Mouse (Mus musculus) CH12.LX (cell line): ENCODE measurements around the gene Gltpd2. TPM values are rescaled to one million over a fixed set of nuclear protein-coding genes. Genes with fewer than 3 reads are reported as not detected.
A peak's percentile ranks its signal among the peaks of the same experiment; 100 is the strongest.

Experiments used
- DNase-seq: peaks from one replicate; pipeline ENCODE4 v3.0.0-alpha.2; 2013; ENCODE audit errors: extremely low read depth
- H3K27ac ChIP-seq: 2 replicates; pipeline ENCODE4 v1.5.1; 2012; ENCODE audit warnings: low read depth, mild to moderate bottlenecking, control low read depth, moderate library complexity; ENCODE audit not compliant: insufficient read depth
- H3K27me3 ChIP-seq: replicated peaks from 2 replicates; pipeline ENCODE3; 2012; ENCODE audit warnings: inconsistent platforms
- H3K36me3 ChIP-seq, 2 experiments: replicated peaks in 1 of 2; 2 replicates each; pipeline versions ENCODE3 to v1.6.1; 2012; ENCODE audit warnings: inconsistent platforms in 1 of 2, low read length in 1 of 2, mild to moderate bottlenecking in 1 of 2, mixed read lengths in 1 of 2, moderate library complexity in 1 of 2; ENCODE audit not compliant: control insufficient read depth in 1 of 2, insufficient read depth in 1 of 2
- H3K4me1 ChIP-seq, 2 experiments: 2 replicates each; pipeline ENCODE4 v1.6.1; 2012; ENCODE audit warnings: inconsistent platforms in 1 of 2, moderate library complexity in 1 of 2; ENCODE audit not compliant: insufficient read depth in 2 of 2, control insufficient read depth in 1 of 2
- H3K4me2 ChIP-seq: 2 replicates; pipeline ENCODE4 v1.6.1; 2012; ENCODE audit warnings: low read depth, mild to moderate bottlenecking, control low read depth; ENCODE audit not compliant: poor library complexity, insufficient read depth, severe bottlenecking
- H3K4me3 ChIP-seq, 3 experiments: fragments of 150-350 bp in 1 of 3; sonication (generic) in 1 of 3; replicated peaks in 1 of 3; 2 replicates each; pipeline versions ENCODE3 to v1.5.1; 2011 to 2012; ENCODE audit warnings: low read depth in 2 of 3, low read length in 2 of 3, mild to moderate bottlenecking in 2 of 3, moderate library complexity in 2 of 3, control low read depth in 1 of 3, improper control_type of control experiment in 1 of 3, inconsistent platforms in 1 of 3, mixed read lengths in 1 of 3; ENCODE audit not compliant: poor library complexity in 1 of 3
- H3K79me2 ChIP-seq: replicated peaks from 2 replicates; pipeline ENCODE4 v1.6.1; 2012; ENCODE audit warnings: mild to moderate bottlenecking, moderate library complexity; ENCODE audit not compliant: control insufficient read depth, poor library complexity, insufficient read depth, severe bottlenecking; ENCODE audit errors: extremely low read depth
- H3K9ac ChIP-seq: 2 replicates; pipeline ENCODE4 v1.6.1; 2012; ENCODE audit warnings: low read depth, mild to moderate bottlenecking, control low read depth, moderate library complexity; ENCODE audit not compliant: insufficient read depth
- H3K9me3 ChIP-seq: replicated peaks from 2 replicates; pipeline ENCODE3; 2012; ENCODE audit warnings: low read length, inconsistent platforms, mixed read lengths
- CHD1 ChIP-seq: IDR thresholded peaks from 2 replicates; pipeline ENCODE4 v1.6.1; 2012; ENCODE audit warnings: low read depth, low read length, improper control_type of control experiment, inconsistent platforms
- CTCF ChIP-seq, 2 experiments: IDR thresholded peaks in 1 of 2; conservative IDR thresholded peaks in 1 of 2; 2 replicates each; pipeline ENCODE4 v1.5.1; 2011 to 2012; ENCODE audit warnings: low read depth in 2 of 2, low read length in 2 of 2, improper control_type of control experiment in 1 of 2, inconsistent platforms in 1 of 2, mild to moderate bottlenecking in 1 of 2, moderate library complexity in 1 of 2
- E2F4 ChIP-seq: IDR thresholded peaks from 2 replicates; pipeline ENCODE4 v1.6.1; 2011; ENCODE audit warnings: low read depth, low read length, improper control_type of control experiment; ENCODE audit not compliant: insufficient replicate concordance
- ELF1 ChIP-seq: IDR thresholded peaks from 2 replicates; pipeline ENCODE4 v1.6.1; 2014; ENCODE audit warnings: low read depth, mild to moderate bottlenecking, inconsistent platforms, low read length, improper control_type of control experiment
- GABPA ChIP-seq: IDR thresholded peaks from 2 replicates; pipeline ENCODE4 v1.6.1; 2012; ENCODE audit warnings: low read depth, low read length, improper control_type of control experiment, inconsistent platforms; ENCODE audit not compliant: insufficient replicate concordance
- IRF4 ChIP-seq: IDR thresholded peaks from 2 replicates; pipeline ENCODE4 v1.6.1; 2014; ENCODE audit warnings: low read depth, mild to moderate bottlenecking, inconsistent platforms, low read length, improper control_type of control experiment
- JUN ChIP-seq: IDR thresholded peaks from 2 replicates; pipeline ENCODE4 v1.6.1; 2011; ENCODE audit warnings: low read depth, mild to moderate bottlenecking, low read length, improper control_type of control experiment, moderate library complexity; ENCODE audit not compliant: insufficient read depth
- JUND ChIP-seq: conservative IDR thresholded peaks from 2 replicates; pipeline ENCODE4 v1.6.1; 2011; ENCODE audit warnings: low read depth, low read length, improper control_type of control experiment
- KAT2A ChIP-seq: IDR thresholded peaks from 2 replicates; pipeline ENCODE4 v1.6.1; 2012; ENCODE audit warnings: low read length, improper control_type of control experiment, inconsistent platforms; ENCODE audit not compliant: insufficient replicate concordance
- MAFK ChIP-seq: IDR thresholded peaks from 2 replicates; pipeline ENCODE4 v1.6.1; 2011; ENCODE audit warnings: low read length, improper control_type of control experiment; ENCODE audit not compliant: insufficient replicate concordance
- MAZ ChIP-seq: IDR thresholded peaks from 2 replicates; pipeline ENCODE4 v1.6.1; 2012; ENCODE audit warnings: low read depth, mild to moderate bottlenecking, inconsistent platforms, low read length, improper control_type of control experiment, moderate library complexity
- MEF2A ChIP-seq: IDR thresholded peaks from 2 replicates; pipeline ENCODE4 v1.6.1; 2014; ENCODE audit warnings: low read depth, mild to moderate bottlenecking, inconsistent platforms, low read length, improper control_type of control experiment, borderline replicate concordance
- MXI1 ChIP-seq: IDR thresholded peaks from 2 replicates; pipeline ENCODE4 v1.6.1; 2011; ENCODE audit warnings: mild to moderate bottlenecking, low read depth, low read length, improper control_type of control experiment
- NELFE ChIP-seq: IDR thresholded peaks from 2 replicates; pipeline ENCODE4 v1.6.1; 2011; ENCODE audit warnings: low read depth, low read length, improper control_type of control experiment
- NRF1 ChIP-seq: IDR thresholded peaks from 2 replicates; pipeline ENCODE4 v1.6.1; 2014; ENCODE audit warnings: low read depth, mild to moderate bottlenecking, inconsistent platforms, low read length, improper control_type of control experiment, moderate library complexity
- POLR2A ChIP-seq: IDR thresholded peaks from 2 replicates; pipeline ENCODE4 v1.6.1; 2011; ENCODE audit warnings: low read depth, mild to moderate bottlenecking, improper control_type of control experiment, low read length
- RAD21 ChIP-seq: IDR thresholded peaks from 2 replicates; pipeline ENCODE4 v1.6.1; 2011; ENCODE audit warnings: low read depth, mild to moderate bottlenecking, low read length, improper control_type of control experiment, moderate library complexity
- SIN3A ChIP-seq: IDR thresholded peaks from 2 replicates; pipeline ENCODE4 v1.6.1; 2012; ENCODE audit warnings: low read length, improper control_type of control experiment, inconsistent platforms
- SMC3 ChIP-seq: IDR thresholded peaks from 2 replicates; pipeline ENCODE4 v1.6.1; 2011; ENCODE audit warnings: low read depth, low read length, improper control_type of control experiment
- TCF12 ChIP-seq: IDR thresholded peaks from 2 replicates; pipeline ENCODE4 v1.6.1; 2014; ENCODE audit warnings: low read depth, mild to moderate bottlenecking, inconsistent platforms, low read length, improper control_type of control experiment
- UBTF ChIP-seq: IDR thresholded peaks from 2 replicates; pipeline ENCODE4 v1.6.1; 2012; ENCODE audit warnings: low read depth, mild to moderate bottlenecking, inconsistent platforms, low read length, improper control_type of control experiment, moderate library complexity
- ZKSCAN1 ChIP-seq: IDR thresholded peaks from 2 replicates; pipeline ENCODE4 v1.6.1; 2012; ENCODE audit warnings: low read depth, inconsistent platforms, low read length, improper control_type of control experiment, borderline replicate concordance
- ZNF384 ChIP-seq: IDR thresholded peaks from 2 replicates; pipeline ENCODE4 v1.6.1; 2012; ENCODE audit warnings: low read depth, low read length, improper control_type of control experiment, inconsistent platforms
- dilution Hi-C: fragments of 300-500 bp; cut with MboI; formaldehyde crosslinking; loops from 2 replicates; pipeline ENCODE4 v1.14.3; 2020; ENCODE audit warnings: low sequenced_read_pairs; ENCODE audit not compliant: extremely low pct_unique_long_range_greater_than_20kb, extremely low pct_ligation_motif_present
- in situ Hi-C: fragments of 300-500 bp; cut with MboI; formaldehyde crosslinking; loops from 3 replicates; pipeline ENCODE4 v1.14.3; 2019; ENCODE audit warnings: low sequenced_read_pairs, low pct_ligation_motif_present, low pct_unique_long_range_greater_than_20kb, mixed read lengths
- polyA plus RNA-seq: library from polyadenylated mRNA; unstranded; fragments of >175 nt; gene quantifications from 2 replicates; pipeline ENCODE4 v1.2.1, GENCODE M21; 2012; ENCODE audit warnings: low read depth; ENCODE audit not compliant: insufficient read length
- total RNA-seq, 2 experiments: library from RNA; depleted of rRNA; stranded (reverse); fragments of 300-350 nt in 1 of 2; fragments of >200 nt in 1 of 2; gene quantifications; 2 replicates each; pipeline ENCODE4 v1.2.3; 2012 to 2014

Gltpd2 gene
- total and polyA plus RNA-seq, 3 experiments, result 0.19 TPM; not detected in 2

- Histone ChIP-seq H3K36me3 (peaks cover 0 to 57% of the 10 kb centered on the region in 2 experiments), H3K9ac (no peak overlapping the region), H3K27me3 (no peaks in the 10 kb centered on the region), H3K79me2 (no peaks in the 10 kb centered on the region), H3K27ac (no peak overlapping the region), H3K4me2 (no peak overlapping the region), H3K4me3 (no peak overlapping the region), H3K9me3 (no peaks in the 10 kb centered on the region), H3K4me1 (no peaks in the 10 kb centered on the region)
- dilution Hi-C loops (no loop called here), in situ Hi-C loops (no loop called here)
- DNase-seq, result no peak
- TF ChIP-seq MAZ, result no peak
- no peak for TF ChIP-seq JUND
- no peak for TF ChIP-seq MAFK
- no peak for TF ChIP-seq UBTF
- no peak for TF ChIP-seq ZKSCAN1
- TF ChIP-seq JUN, result no peak
- TF ChIP-seq NRF1, result no peak
- no peak for TF ChIP-seq MEF2A
- TF ChIP-seq CTCF (conservative IDR thresholded peaks at IDR 0.05 in 1 of 2, IDR thresholded peaks at IDR 0.05 in 1 of 2; ENCODE audit: low read depth in 2 of 2, low read length in 2 of 2), result no peak
- no peak for TF ChIP-seq SIN3A
- TF ChIP-seq E2F4, result no peak
- TF ChIP-seq ZNF384, result no peak
- TF ChIP-seq TCF12, result no peak
- no peak for TF ChIP-seq MXI1
- no peak for TF ChIP-seq KAT2A
- TF ChIP-seq POLR2A, result no peak
- no peak for TF ChIP-seq GABPA
These were observed 34.9 kb downstream of the Gltpd2 start for GRCm38 (mm10) chr11:70553940-70554339.

GRCm38 (mm10) chr11:70557545-70557944 lies 38.5 kb downstream of the Gltpd2 start:
- H3K79me2 ChIP-seq, result no peaks in the 10 kb centered on the region
- dilution Hi-C loops (no loop called here), in situ Hi-C loops (loop anchor here (5.0 kb wide), 1 partner anchor 45 kb away; no protein-coding TSS in a partner anchor)
- peaks cover 0 to 43% of the 10 kb centered on the region in 2 experiments for H3K36me3 ChIP-seq
- H3K27ac ChIP-seq, result no peak overlapping the region
- no peak overlapping the region for H3K9ac ChIP-seq
- no peak overlapping the region for H3K4me3 ChIP-seq
- H3K9me3 ChIP-seq, result no peaks in the 10 kb centered on the region
- H3K4me2 ChIP-seq, result no peak overlapping the region
- TF ChIP-seq MEF2A (no peak), NELFE (no peak), SMC3 (peak; percentile 47), CTCF (conservative IDR thresholded peaks at IDR 0.05 in 1 of 2, IDR thresholded peaks at IDR 0.05 in 1 of 2; ENCODE audit: low read depth in 2 of 2, low read length in 2 of 2) (peak in 1 of 2 experiments; percentile 58; a peak in 2 of 4 replicates), CHD1 (no peak), UBTF (no peak), ELF1 (no peak), IRF4 (no peak), TCF12 (no peak), RAD21 (peak; percentile 49)
- DNase-seq, result no peak
- peaks cover 2 to 14% of the 10 kb centered on the region in 2 experiments; a peak in 3 of 4 replicates for H3K4me1 ChIP-seq
- H3K27me3 ChIP-seq, result no peaks in the 10 kb centered on the region
